Mouse (Mus musculus): Measurements from ENCODE around the gene Wipf2. TPM values are rescaled to one million over a fixed set of nuclear protein-coding genes. Genes with fewer than 3 reads are reported as not detected.
"Not testable (repeated sequence)": the region's sequence is repeated elsewhere in the genome, so short reads cannot be mapped to it uniquely, and the experiment has no call there.

Gene Wipf2
- 3.7 and 4.2 TPM in 2 replicates for polyA plus RNA-seq (2015; fragmentation: Nextera tagmentation; extraction: Ambion mirVana)

- peak within 1 kb of the TSS; percentile 89 for H3K27ac ChIP-seq
- peaks cover 4% of the 10 kb centered on the region for H3K36me3 ChIP-seq
- H3K9me3 ChIP-seq = no peaks in the 10 kb centered on the region
- 8% methylated on average over 37 of the region's 41 CpGs for WGBS
- peak within 1 kb of the TSS; percentile 77 for H3K9ac ChIP-seq
- H3K4me1 ChIP-seq (replicated peaks) = peaks cover 9% of the 10 kb centered on the region; the same call in 1 of the 2 replicates
- peak; percentile 95 for ATAC-seq
- H3K4me3 ChIP-seq (replicated peaks) = peak within 1 kb of the TSS; percentile 76
- H3K4me2 ChIP-seq (replicated peaks) = peak within 1 kb of the TSS; percentile 76
- no peaks in the 10 kb centered on the region for H3K27me3 ChIP-seq (replicated peaks)
These were observed at the start of gene Wipf2 for GRCm38 (mm10) chr11:98863028-98863750. TSS of gene Wipf2 (plus strand) at chr11:98863638.

- Histone ChIP-seq H3K9ac (no peak overlapping the region), H3K27ac (no peak overlapping the region), H3K4me3 (replicated peaks) (no peak overlapping the region), H3K4me1 (replicated peaks) (no peaks in the 10 kb centered on the region), H3K36me3 (peaks cover 26% of the 10 kb centered on the region), H3K4me2 (replicated peaks) (no peak overlapping the region), H3K9me3 (no peaks in the 10 kb centered on the region), H3K27me3 (replicated peaks) (no peaks in the 10 kb centered on the region)
- no peak for ATAC-seq
- 81% methylated on average over 1 of the region's 1 CpGs for WGBS
These were observed 46.7 kb upstream of the Wipf2 start for GRCm38 (mm10) chr11:98816706-98817239.

- 96% methylated on average over 5 of the region's 5 CpGs for WGBS
- Histone ChIP-seq H3K4me1 (replicated peaks) (no peaks in the 10 kb centered on the region), H3K27me3 (replicated peaks) (no peaks in the 10 kb centered on the region), H3K9ac (no peak overlapping the region), H3K36me3 (peaks cover 50% of the 10 kb centered on the region), H3K27ac (no peak overlapping the region), H3K9me3 (no peaks in the 10 kb centered on the region), H3K4me3 (replicated peaks) (no peak overlapping the region), H3K4me2 (replicated peaks) (no peak overlapping the region)
- no peak for ATAC-seq
These were observed 42.5 kb upstream of the Wipf2 start for GRCm38 (mm10) chr11:98820968-98821367.

- H3K4me1 ChIP-seq (replicated peaks); H3K4me2 ChIP-seq (replicated peaks); H3K9me3 ChIP-seq; H3K4me3 ChIP-seq (replicated peaks); H3K27ac ChIP-seq; H3K9ac ChIP-seq; ATAC-seq; H3K27me3 ChIP-seq (replicated peaks): not testable (repeated sequence)
- peaks cover 64% of the 10 kb centered on the region for H3K36me3 ChIP-seq
- 100% methylated on average over 2 of the region's 2 CpGs for WGBS
These were observed 37.4 kb upstream of the Wipf2 start for GRCm38 (mm10) chr11:98826071-98826470.

- ATAC-seq = no peak
- no peaks in the 10 kb centered on the region for H3K9me3 ChIP-seq
- no peak overlapping the region for H3K27ac ChIP-seq
- H3K4me3 ChIP-seq (replicated peaks) = no peak overlapping the region
- 80% methylated on average over 2 of the region's 2 CpGs for WGBS
- no peak overlapping the region for H3K4me2 ChIP-seq (replicated peaks)
- peaks cover 68% of the 10 kb centered on the region for H3K36me3 ChIP-seq
- no peaks in the 10 kb centered on the region for H3K4me1 ChIP-seq (replicated peaks)
- H3K9ac ChIP-seq = no peak overlapping the region
- H3K27me3 ChIP-seq (replicated peaks) = no peaks in the 10 kb centered on the region
These were observed 35.6 kb upstream of the Wipf2 start for GRCm38 (mm10) chr11:98827877-98828276.

- Histone ChIP-seq H3K9me3 (no peaks in the 10 kb centered on the region), H3K4me1 (replicated peaks) (no peaks in the 10 kb centered on the region), H3K27ac (no peak overlapping the region), H3K9ac (no peak overlapping the region), H3K27me3 (replicated peaks) (no peaks in the 10 kb centered on the region), H3K4me3 (replicated peaks) (no peak overlapping the region), H3K36me3 (peaks cover 69% of the 10 kb centered on the region), H3K4me2 (replicated peaks) (no peak overlapping the region)
- 75% methylated on average over 12 of the region's 12 CpGs for WGBS
- ATAC-seq = no peak
These were observed 34.2 kb upstream of the Wipf2 start for GRCm38 (mm10) chr11:98829091-98829775.

GRCm38 (mm10) chr11:98829875-98830274 lies 33.6 kb upstream of the Wipf2 start:
- no peak overlapping the region for H3K27ac ChIP-seq
- no peak overlapping the region for H3K4me2 ChIP-seq (replicated peaks)
- 68% methylated on average over 4 of the region's 4 CpGs for WGBS
- no peak overlapping the region for H3K9ac ChIP-seq
- no peak for ATAC-seq
- H3K4me1 ChIP-seq (replicated peaks) = no peaks in the 10 kb centered on the region
- H3K36me3 ChIP-seq = peaks cover 64% of the 10 kb centered on the region
- H3K27me3 ChIP-seq (replicated peaks) = no peaks in the 10 kb centered on the region
- no peaks in the 10 kb centered on the region for H3K9me3 ChIP-seq
- H3K4me3 ChIP-seq (replicated peaks) = no peak overlapping the region

GRCm38 (mm10) chr11:98835296-98835695 lies 28.1 kb upstream of the Wipf2 start:
- H3K4me3 ChIP-seq (replicated peaks) = no peak overlapping the region
- peaks cover 12% of the 10 kb centered on the region; the same call in 1 of the 2 replicates for H3K27me3 ChIP-seq (replicated peaks)
- peaks cover 25% of the 10 kb centered on the region for H3K36me3 ChIP-seq
- H3K9ac ChIP-seq = no peak overlapping the region
- ATAC-seq = no peak
- WGBS = 56% methylated on average over 5 of the region's 5 CpGs
- no peaks in the 10 kb centered on the region for H3K9me3 ChIP-seq
- peaks cover 27% of the 10 kb centered on the region for H3K4me1 ChIP-seq (replicated peaks)
- no peak overlapping the region for H3K4me2 ChIP-seq (replicated peaks)
- H3K27ac ChIP-seq = no peak overlapping the region

- no peaks in the 10 kb centered on the region for H3K9me3 ChIP-seq
- H3K27ac ChIP-seq = peak overlapping the region; percentile 17; the same call in 1 of the 2 replicates
- H3K36me3 ChIP-seq = peaks cover 25% of the 10 kb centered on the region
- peak overlapping the region; percentile 94; the same call in 1 of the 2 replicates for H3K4me2 ChIP-seq (replicated peaks)
- WGBS = 47% methylated on average over 3 of the region's 3 CpGs
- peak; percentile 37 for ATAC-seq
- peaks cover 27% of the 10 kb centered on the region for H3K4me1 ChIP-seq (replicated peaks)
- H3K9ac ChIP-seq = no peak overlapping the region
- H3K4me3 ChIP-seq (replicated peaks) = no peak overlapping the region
- H3K27me3 ChIP-seq (replicated peaks) = peaks cover 12% of the 10 kb centered on the region; the same call in 1 of the 2 replicates
These were observed 27.7 kb upstream of the Wipf2 start for GRCm38 (mm10) chr11:98835725-98836124.

GRCm38 (mm10) chr11:98836128-98836527 lies 27.3 kb upstream of the Wipf2 start:
- peaks cover 27% of the 10 kb centered on the region for H3K4me1 ChIP-seq (replicated peaks)
- no peaks in the 10 kb centered on the region for H3K9me3 ChIP-seq
- 26% methylated on average over 7 of the region's 7 CpGs for WGBS
- H3K27me3 ChIP-seq (replicated peaks) = peaks cover 12% of the 10 kb centered on the region; the same call in 1 of the 2 replicates
- peak; percentile 37 for ATAC-seq
- H3K4me3 ChIP-seq (replicated peaks) = peak overlapping the region; percentile 77
- H3K36me3 ChIP-seq = peaks cover 23% of the 10 kb centered on the region
- H3K4me2 ChIP-seq (replicated peaks) = peak overlapping the region; percentile 94
- H3K9ac ChIP-seq = no peak overlapping the region
- H3K27ac ChIP-seq = peak overlapping the region; percentile 17; the same call in 1 of the 2 replicates

- under 1% methylated on average over 44 of the region's 48 CpGs for WGBS
- Histone ChIP-seq H3K27me3 (replicated peaks) (peaks cover 12% of the 10 kb centered on the region; the same call in 1 of the 2 replicates), H3K9me3 (no peaks in the 10 kb centered on the region), H3K4me1 (replicated peaks) (peaks cover 27% of the 10 kb centered on the region), H3K36me3 (peaks cover 20% of the 10 kb centered on the region), H3K4me2 (replicated peaks) (peak within 1 kb of the TSS; percentile 94), H3K27ac (peak within 1 kb of the TSS; percentile 32; the same call in 1 of the 2 replicates), H3K4me3 (replicated peaks) (peak within 1 kb of the TSS; percentile 77), H3K9ac (peak within 1 kb of the TSS; percentile 78)
- ATAC-seq = peak; percentile 91
These were observed 26.7 kb upstream of the Wipf2 start, which contains the start of gene Rapgefl1 for GRCm38 (mm10) chr11:98836651-98837141. TSS of gene Rapgefl1 (plus strand) at chr11:98836785.

GRCm38 (mm10) chr11:98837231-98837704 lies 26.2 kb upstream of the Wipf2 start:
- no peak overlapping the region for H3K27ac ChIP-seq
- no peaks in the 10 kb centered on the region for H3K9me3 ChIP-seq
- H3K9ac ChIP-seq = peak overlapping the region; percentile 78
- peaks cover 12% of the 10 kb centered on the region; the same call in 1 of the 2 replicates for H3K27me3 ChIP-seq (replicated peaks)
- H3K36me3 ChIP-seq = peaks cover 14% of the 10 kb centered on the region
- WGBS = 5% methylated on average over 15 of the region's 29 CpGs
- peak overlapping the region; percentile 94 for H3K4me2 ChIP-seq (replicated peaks)
- peak overlapping the region; percentile 77 for H3K4me3 ChIP-seq (replicated peaks)
- ATAC-seq = peak; percentile 9
- peaks cover 27% of the 10 kb centered on the region for H3K4me1 ChIP-seq (replicated peaks)
